Mouse (Mus musculus): ENCODE results near the gene Nfatc3. TPM values are rescaled to one million over a fixed set of nuclear protein-coding genes. Genes with fewer than 3 reads are reported as not detected.
A peak's percentile ranks its signal among the peaks of the same experiment; 100 is the strongest.

Gene Nfatc3
- polyA plus RNA-seq, 1 experiment from 2014 or later = 5.7 TPM

- peaks cover 8% of the 10 kb centered on the region for H3K4me1 ChIP-seq (ENCODE audit: insufficient read depth, low read length)
- ATAC-seq (ENCODE audit: low FRiP score, low TSS enrichment) = no peak
- H3K27me3 ChIP-seq (ENCODE audit: insufficient read depth, low read length) = no peaks in the 10 kb centered on the region
- H3K4me2 ChIP-seq (replicated peaks; ENCODE audit: low read depth, low read length) = no peak overlapping the region
- no peak overlapping the region for H3K27ac ChIP-seq (ENCODE audit: low read length)
- WGBS = 36% methylated on average over 6 of the region's 6 CpGs
- H3K36me3 ChIP-seq (ENCODE audit: insufficient read depth, low read length) = peaks cover 15% of the 10 kb centered on the region
- no peak overlapping the region for H3K9ac ChIP-seq (replicated peaks; ENCODE audit: low read length)
- no peak overlapping the region for H3K4me3 ChIP-seq (ENCODE audit: low read length)
- no peaks in the 10 kb centered on the region for H3K9me3 ChIP-seq (ENCODE audit: low read length)
Measured at GRCm38 (mm10) chr8:106054190-106054811, 4.3 kb upstream of the Nfatc3 start.

GRCm38 (mm10) chr8:106055038-106055437, 3.6 kb upstream of the Nfatc3 start:
- Histone ChIP-seq H3K27ac (ENCODE audit: low read length) (no peak overlapping the region), H3K36me3 (ENCODE audit: insufficient read depth, low read length) (peaks cover 12% of the 10 kb centered on the region), H3K9me3 (ENCODE audit: low read length) (no peaks in the 10 kb centered on the region), H3K4me1 (ENCODE audit: insufficient read depth, low read length) (peaks cover 8% of the 10 kb centered on the region), H3K4me3 (ENCODE audit: low read length) (no peak overlapping the region), H3K9ac (replicated peaks; ENCODE audit: low read length) (no peak overlapping the region), H3K4me2 (replicated peaks; ENCODE audit: low read depth, low read length) (no peak overlapping the region), H3K27me3 (ENCODE audit: insufficient read depth, low read length) (no peaks in the 10 kb centered on the region)
- WGBS = 50% methylated on average over 3 of the region's 3 CpGs
- ATAC-seq (ENCODE audit: low FRiP score, low TSS enrichment) = no peak

- WGBS = 84% methylated on average over 4 of the region's 4 CpGs
- Histone ChIP-seq H3K27ac (ENCODE audit: low read length) (no peak overlapping the region), H3K4me1 (ENCODE audit: insufficient read depth, low read length) (peaks cover 16% of the 10 kb centered on the region), H3K36me3 (ENCODE audit: insufficient read depth, low read length) (peaks cover 8% of the 10 kb centered on the region; the same call in 1 of the 2 replicates), H3K27me3 (ENCODE audit: insufficient read depth, low read length) (no peaks in the 10 kb centered on the region), H3K4me2 (replicated peaks; ENCODE audit: low read depth, low read length) (no peak overlapping the region), H3K9ac (replicated peaks; ENCODE audit: low read length) (no peak overlapping the region), H3K9me3 (ENCODE audit: low read length) (no peaks in the 10 kb centered on the region), H3K4me3 (ENCODE audit: low read length) (no peak overlapping the region)
- no peak for ATAC-seq (ENCODE audit: low FRiP score, low TSS enrichment)
Measured at GRCm38 (mm10) chr8:106056455-106056982, 2.1 kb upstream of the Nfatc3 start.

- H3K27me3 ChIP-seq (ENCODE audit: insufficient read depth, low read length) = no peaks in the 10 kb centered on the region
- H3K9ac ChIP-seq (replicated peaks; ENCODE audit: low read length) = peak overlapping the region; percentile 81
- H3K4me1 ChIP-seq (ENCODE audit: insufficient read depth, low read length) = peaks cover 22% of the 10 kb centered on the region
- H3K9me3 ChIP-seq (ENCODE audit: low read length) = no peaks in the 10 kb centered on the region
- WGBS = under 1% methylated on average over 78 of the region's 83 CpGs
- H3K36me3 ChIP-seq (ENCODE audit: insufficient read depth, low read length) = no peaks in the 10 kb centered on the region
- peak overlapping the region; percentile 89 for H3K4me3 ChIP-seq (ENCODE audit: low read length)
- peak; percentile 82 for ATAC-seq (ENCODE audit: low FRiP score, low TSS enrichment)
- H3K4me2 ChIP-seq (replicated peaks; ENCODE audit: low read depth, low read length) = peak overlapping the region; percentile 53
- H3K27ac ChIP-seq (ENCODE audit: low read length) = peak overlapping the region; percentile 90
Measured at GRCm38 (mm10) chr8:106059613-106060371, 1.2 kb downstream of the Nfatc3 start.

- H3K27ac ChIP-seq (ENCODE audit: low read length) = no peak overlapping the region
Measured at GRCm38 (mm10) chr8:106060521-106060920, 1.9 kb downstream of the Nfatc3 start.

DNA sequence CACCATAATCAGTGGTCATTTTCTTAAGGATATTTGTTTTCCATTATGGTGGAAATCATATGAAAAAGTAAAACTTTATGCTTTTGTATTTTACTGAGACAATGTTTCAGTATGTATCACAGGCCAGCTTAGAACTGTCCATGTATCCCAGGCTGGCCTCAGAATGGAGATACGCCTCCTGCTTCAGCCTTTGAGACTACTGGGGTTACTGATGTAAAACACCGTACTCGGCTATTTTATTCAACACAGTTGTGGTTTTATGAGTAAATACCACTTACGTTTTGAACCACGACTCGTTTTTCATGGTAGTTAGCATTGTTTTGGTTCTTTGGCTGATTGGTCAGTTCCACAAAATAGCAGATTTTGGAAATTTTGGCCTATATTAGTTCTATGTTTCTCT, 3.0 kb downstream of the Nfatc3 start:
- 0 out of 2 replicates have a peak overlapping the region, but pooled peaks have one; percentile 89 for H3K4me3 ChIP-seq (ENCODE audit: low read length)
- 81% methylated on average over 6 of the region's 6 CpGs for WGBS
- no peaks in the 10 kb centered on the region for H3K36me3 ChIP-seq (ENCODE audit: insufficient read depth, low read length)
- 0 out of 2 replicates have a peak overlapping the region, but pooled peaks have one; percentile 5 for H3K9ac ChIP-seq (replicated peaks; ENCODE audit: low read length)
- H3K27ac ChIP-seq (ENCODE audit: low read length) = no peak overlapping the region
- no peaks in the 10 kb centered on the region for H3K9me3 ChIP-seq (ENCODE audit: low read length)
- peak overlapping the region; percentile 53; the same call in 1 of the 2 replicates for H3K4me2 ChIP-seq (replicated peaks; ENCODE audit: low read depth, low read length)
- no peak for ATAC-seq (ENCODE audit: low FRiP score, low TSS enrichment)
- peaks cover 22% of the 10 kb centered on the region for H3K4me1 ChIP-seq (ENCODE audit: insufficient read depth, low read length)
- H3K27me3 ChIP-seq (ENCODE audit: insufficient read depth, low read length) = no peaks in the 10 kb centered on the region

More at GRCm38 (mm10) chr8:106060521-106060920, 1.9 kb downstream of the Nfatc3 start:
- Histone ChIP-seq H3K9ac (replicated peaks; ENCODE audit: low read length) (no peak overlapping the region; the same call in 1 of the 2 replicates), H3K4me1 (ENCODE audit: insufficient read depth, low read length) (peaks cover 22% of the 10 kb centered on the region), H3K4me2 (replicated peaks; ENCODE audit: low read depth, low read length) (peak overlapping the region; percentile 53), H3K27me3 (ENCODE audit: insufficient read depth, low read length) (no peaks in the 10 kb centered on the region), H3K36me3 (ENCODE audit: insufficient read depth, low read length) (no peaks in the 10 kb centered on the region), H3K9me3 (ENCODE audit: low read length) (no peaks in the 10 kb centered on the region), H3K4me3 (ENCODE audit: low read length) (peak overlapping the region; percentile 89)
- 7% methylated on average over 3 of the region's 3 CpGs for WGBS
- ATAC-seq (ENCODE audit: low FRiP score, low TSS enrichment) = no peak

- H3K27ac ChIP-seq (ENCODE audit: low read length) = no peak overlapping the region
- H3K27me3 ChIP-seq (ENCODE audit: insufficient read depth, low read length) = no peaks in the 10 kb centered on the region
- H3K36me3 ChIP-seq (ENCODE audit: insufficient read depth, low read length) = no peaks in the 10 kb centered on the region
- 98% methylated on average over 7 of the region's 7 CpGs for WGBS
- no peaks in the 10 kb centered on the region for H3K9me3 ChIP-seq (ENCODE audit: low read length)
- H3K4me2 ChIP-seq (replicated peaks; ENCODE audit: low read depth, low read length) = no peak overlapping the region
- H3K4me1 ChIP-seq (ENCODE audit: insufficient read depth, low read length) = peaks cover 22% of the 10 kb centered on the region
- no peak for ATAC-seq (ENCODE audit: low FRiP score, low TSS enrichment)
- no peak overlapping the region for H3K9ac ChIP-seq (replicated peaks; ENCODE audit: low read length)
- H3K4me3 ChIP-seq (ENCODE audit: low read length) = no peak overlapping the region
Measured at GRCm38 (mm10) chr8:106063046-106063445, 4.4 kb downstream of the Nfatc3 start.

DNA sequence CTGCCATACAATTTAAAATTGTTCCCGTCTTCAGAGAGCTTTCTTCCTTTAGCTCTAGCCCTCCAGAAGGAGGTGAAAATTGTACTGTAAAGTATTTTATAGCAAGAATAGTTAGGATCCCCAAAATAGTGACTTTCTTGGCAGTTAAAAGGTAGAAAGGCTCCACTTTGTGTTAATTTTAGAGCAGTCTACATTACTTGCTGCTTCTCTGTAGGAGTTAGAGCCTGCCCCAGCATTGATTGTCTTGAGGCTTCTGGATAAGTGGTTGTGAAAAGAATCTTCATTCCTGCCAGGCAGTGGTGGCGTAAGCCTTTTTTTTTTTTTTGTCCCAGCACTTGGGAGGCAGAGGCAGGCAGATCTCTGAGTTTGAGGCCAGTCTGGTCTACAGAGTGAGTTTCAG, 8.1 kb downstream of the Nfatc3 start:
- no peak for ATAC-seq (ENCODE audit: low FRiP score, low TSS enrichment)
- 95% methylated on average over 2 of the region's 2 CpGs for WGBS
- H3K27ac ChIP-seq (ENCODE audit: low read length) = no peak overlapping the region

GRCm38 (mm10) chr8:106069565-106069964, 10.9 kb downstream of the Nfatc3 start:
- Histone ChIP-seq H3K4me2 (replicated peaks; ENCODE audit: low read depth, low read length) (no peak overlapping the region), H3K27ac (ENCODE audit: low read length) (no peak overlapping the region), H3K9me3 (ENCODE audit: low read length) (no peaks in the 10 kb centered on the region), H3K36me3 (ENCODE audit: insufficient read depth, low read length) (no peaks in the 10 kb centered on the region), H3K4me3 (ENCODE audit: low read length) (no peak overlapping the region), H3K4me1 (ENCODE audit: insufficient read depth, low read length) (no peaks in the 10 kb centered on the region), H3K9ac (replicated peaks; ENCODE audit: low read length) (no peak overlapping the region), H3K27me3 (ENCODE audit: insufficient read depth, low read length) (no peaks in the 10 kb centered on the region)
- 54% methylated on average over 1 of the region's 1 CpGs for WGBS
- ATAC-seq (ENCODE audit: low FRiP score, low TSS enrichment) = no peak

More for the DNA sequence above, 8.1 kb downstream of the Nfatc3 start:
- Histone ChIP-seq H3K36me3 (ENCODE audit: insufficient read depth, low read length) (no peaks in the 10 kb centered on the region), H3K4me1 (ENCODE audit: insufficient read depth, low read length) (peaks cover 6% of the 10 kb centered on the region; the same call in 1 of the 2 replicates), H3K9me3 (ENCODE audit: low read length) (no peaks in the 10 kb centered on the region), H3K9ac (replicated peaks; ENCODE audit: low read length) (no peak overlapping the region), H3K4me3 (ENCODE audit: low read length) (no peak overlapping the region), H3K27me3 (ENCODE audit: insufficient read depth, low read length) (no peaks in the 10 kb centered on the region), H3K4me2 (replicated peaks; ENCODE audit: low read depth, low read length) (no peak overlapping the region)

- ATAC-seq (ENCODE audit: low FRiP score, low TSS enrichment) = no peak
- no peaks in the 10 kb centered on the region for H3K4me1 ChIP-seq (ENCODE audit: insufficient read depth, low read length)
- no peaks in the 10 kb centered on the region for H3K36me3 ChIP-seq (ENCODE audit: insufficient read depth, low read length)
- H3K27me3 ChIP-seq (ENCODE audit: insufficient read depth, low read length) = no peaks in the 10 kb centered on the region
- no peak overlapping the region for H3K4me3 ChIP-seq (ENCODE audit: low read length)
- no peak overlapping the region for H3K9ac ChIP-seq (replicated peaks; ENCODE audit: low read length)
- no peaks in the 10 kb centered on the region for H3K9me3 ChIP-seq (ENCODE audit: low read length)
- H3K27ac ChIP-seq (ENCODE audit: low read length) = no peak overlapping the region
- no peak overlapping the region for H3K4me2 ChIP-seq (replicated peaks; ENCODE audit: low read depth, low read length)
Measured at GRCm38 (mm10) chr8:106072113-106072512, 13.5 kb downstream of the Nfatc3 start.

Measured in kidney, embryonic 16.5 days (tissue).